Mouse (Mus musculus): ENCODE data around the gene Hist2h4.
"Not testable (repeated sequence)": the region's sequence is repeated elsewhere in the genome, so short reads cannot be mapped to it uniquely, and the experiment has no call there.

The Hist2h4 gene

DNA sequence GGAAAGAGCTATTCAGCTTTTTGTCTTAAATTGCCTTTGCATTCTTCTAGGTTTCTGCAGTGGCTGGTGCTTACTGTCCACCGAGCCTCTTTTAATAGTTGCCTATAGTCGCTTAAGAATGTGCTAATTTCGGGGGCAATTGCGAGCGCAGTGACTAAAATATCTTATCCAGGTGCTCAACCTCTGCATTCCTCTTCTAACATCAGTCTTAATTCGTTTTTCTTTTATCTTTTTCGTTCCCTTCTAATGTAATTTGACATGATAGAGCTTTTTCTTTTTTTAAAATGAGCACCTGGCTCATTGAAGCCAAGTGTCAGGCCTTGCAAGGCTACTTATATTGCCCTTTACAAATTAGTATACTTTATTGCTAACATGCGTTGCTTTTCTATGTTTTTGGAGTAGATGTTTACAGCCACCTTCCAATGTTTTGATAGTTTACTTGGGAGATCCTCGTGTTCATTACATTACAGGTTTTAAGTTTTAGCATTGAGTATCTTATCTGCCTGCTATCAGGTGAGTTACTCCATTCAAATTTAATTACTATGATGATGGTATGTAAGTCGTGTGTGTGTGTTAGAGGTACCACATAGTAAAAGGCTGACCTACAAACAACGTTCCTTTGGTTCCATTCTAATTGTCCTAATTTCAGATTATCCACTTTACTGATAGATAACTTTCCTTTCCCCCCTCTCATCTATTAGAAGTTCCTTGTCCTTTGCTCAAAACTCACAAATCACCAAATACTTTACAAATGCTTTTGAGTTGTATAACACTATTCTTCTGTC is 15.6 kb downstream of the Hist2h4 start:
- in situ Hi-C loops (cut with MboI; ENCODE audit: low sequenced_read_pairs), result no loop called here

DNA sequence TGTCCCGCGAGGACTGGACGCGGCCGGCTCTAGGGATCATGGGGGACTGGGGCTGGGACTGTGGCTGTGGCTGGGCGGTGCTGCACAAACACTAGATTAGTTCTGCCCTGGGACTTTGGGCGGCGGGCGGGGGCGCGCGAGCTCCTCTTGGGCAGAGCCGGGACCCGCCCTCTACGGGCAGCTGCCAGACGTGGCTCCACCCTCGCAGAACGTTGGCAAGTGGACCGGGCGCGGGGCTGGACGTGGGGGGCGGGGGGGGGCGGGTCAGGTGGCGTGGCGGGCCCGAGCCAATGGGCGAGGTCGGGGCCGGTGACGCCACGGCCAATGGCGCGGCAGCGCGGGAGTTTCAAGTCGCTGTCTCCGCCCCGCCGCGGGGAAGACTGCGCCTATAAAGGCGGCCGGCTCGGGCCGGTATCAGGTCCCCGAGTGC is 16.7 kb downstream of the Hist2h4 start, which contains the start of gene Hist2h3c1:
Hist2h3c1 (plus strand) TSS at position 259 of the 430 bp plus-strand sequence.
- in situ Hi-C loops (cut with MboI; ENCODE audit: low sequenced_read_pairs), result not testable (repeated sequence)

DNA sequence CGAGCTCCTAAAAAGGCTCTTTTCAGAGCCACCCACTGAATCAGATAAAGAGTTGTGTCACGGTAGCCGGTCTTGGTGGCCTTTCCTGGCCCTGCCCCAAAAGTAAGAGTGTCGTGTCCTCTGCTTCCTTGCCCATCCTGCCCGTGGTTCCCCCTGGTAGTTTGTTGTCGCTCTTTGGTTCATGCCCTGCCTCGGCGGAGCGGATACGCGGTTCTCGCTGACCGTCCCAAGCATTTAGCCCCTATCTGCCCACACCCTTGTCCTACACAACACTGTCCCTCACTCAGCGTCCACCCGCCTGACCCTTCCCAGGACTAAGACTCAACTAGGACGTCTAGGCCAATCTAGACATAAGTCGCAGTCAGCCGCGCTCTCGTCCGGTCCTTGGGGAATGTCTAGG is 17.1 kb downstream of the Hist2h4 start:
- in situ Hi-C loops (cut with MboI; ENCODE audit: low sequenced_read_pairs), result not testable (repeated sequence)

DNA sequence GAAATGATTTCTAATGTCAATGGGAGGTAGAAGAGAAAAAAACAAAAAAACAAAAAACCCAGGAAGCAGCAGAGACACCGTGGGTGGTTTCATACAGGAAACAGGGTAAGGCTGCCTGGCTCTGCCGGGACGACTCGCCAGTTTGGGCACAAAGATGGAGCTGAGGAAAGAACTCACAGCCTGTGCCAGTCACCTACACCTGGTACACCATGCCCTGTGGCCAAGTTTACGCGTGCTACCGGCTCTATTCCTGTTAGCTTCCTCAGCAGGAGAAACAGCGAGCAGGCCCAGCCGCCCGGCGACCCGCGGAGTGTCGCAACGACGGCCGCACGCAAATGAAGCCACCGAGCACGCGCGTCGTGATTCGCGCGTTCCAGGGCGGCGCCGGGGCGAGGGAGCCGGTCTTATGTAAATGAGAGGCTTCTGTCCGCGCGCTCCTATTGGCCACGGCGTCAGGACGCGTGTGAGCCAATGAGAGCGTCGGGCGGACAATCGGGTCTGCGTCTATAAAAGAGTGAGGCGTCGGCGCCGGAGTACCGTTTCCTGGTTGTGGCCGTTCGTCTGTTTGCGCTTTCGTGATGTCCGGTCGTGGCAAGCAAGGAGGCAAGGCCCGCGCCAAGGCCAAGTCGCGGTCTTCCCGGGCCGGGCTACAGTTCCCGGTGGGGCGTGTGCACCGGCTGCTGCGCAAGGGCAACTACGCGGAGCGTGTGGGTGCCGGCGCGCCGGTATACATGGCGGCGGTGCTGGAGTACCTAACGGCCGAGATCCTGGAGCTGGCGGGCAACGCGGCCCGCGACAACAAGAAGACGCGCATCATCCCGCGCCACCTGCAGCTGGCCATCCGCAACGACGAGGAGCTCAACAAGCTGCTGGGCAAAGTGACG is 17.9 kb downstream of the Hist2h4 start, which contains the start of gene Hist2h2aa1:
Hist2h2aa1 (plus strand) TSS at position 495 of the 884 bp plus-strand sequence.
- in situ Hi-C loops (cut with MboI; ENCODE audit: low sequenced_read_pairs), result not testable (repeated sequence)

DNA sequence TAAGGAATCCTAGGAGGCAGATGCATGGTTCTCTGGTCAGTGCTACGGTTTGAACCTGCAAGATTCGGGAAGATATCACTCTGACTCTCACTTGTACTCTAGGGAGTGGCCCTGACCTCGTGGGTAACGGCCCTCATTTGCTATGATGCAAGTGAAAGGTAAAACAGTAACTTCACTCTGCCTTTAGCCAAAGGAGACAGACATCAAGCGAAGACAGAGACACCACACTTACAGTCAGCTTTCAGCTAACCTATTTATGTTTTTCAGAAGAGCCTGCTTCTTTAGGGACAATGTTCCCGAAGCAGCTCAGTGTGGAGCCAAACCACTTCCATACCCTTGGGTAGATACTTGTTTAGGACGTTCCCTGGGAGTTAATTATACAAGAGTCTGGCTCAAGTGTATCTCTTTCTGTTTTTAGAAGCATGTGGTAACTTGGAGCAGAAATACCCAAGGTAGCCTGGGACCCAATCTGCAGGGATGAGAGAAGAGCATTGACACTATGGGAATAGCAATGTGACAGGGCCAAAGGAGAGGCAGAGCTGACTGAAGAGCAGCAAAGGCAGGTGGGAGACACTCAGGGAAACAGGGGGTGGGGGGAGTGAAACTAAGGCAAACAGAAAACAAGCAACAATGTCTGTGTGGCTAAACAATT is 19.1 kb downstream of the Hist2h4 start:
- in situ Hi-C loops (cut with MboI; ENCODE audit: low sequenced_read_pairs), result no loop called here

DNA sequence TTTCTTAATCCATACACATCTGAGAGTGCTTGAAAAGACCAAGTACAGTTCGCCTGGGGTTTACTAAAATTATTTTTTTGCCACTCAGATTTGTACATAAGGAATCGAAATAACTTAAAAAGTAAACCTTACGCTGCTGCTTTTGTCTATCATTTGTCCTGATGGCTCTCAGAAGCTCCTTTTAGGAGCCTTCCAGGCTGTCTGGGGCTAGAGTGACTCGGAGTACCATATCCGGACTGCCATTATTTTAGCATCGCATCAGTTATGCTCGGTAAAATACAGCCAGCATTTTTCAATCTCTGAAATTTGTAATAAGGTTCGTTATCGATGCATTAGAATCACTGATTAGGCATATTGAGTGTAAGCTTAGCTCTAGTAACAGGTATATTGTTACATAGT is 22.3 kb downstream of the Hist2h4 start:
- in situ Hi-C loops (cut with MboI; ENCODE audit: low sequenced_read_pairs), result no loop called here

DNA sequence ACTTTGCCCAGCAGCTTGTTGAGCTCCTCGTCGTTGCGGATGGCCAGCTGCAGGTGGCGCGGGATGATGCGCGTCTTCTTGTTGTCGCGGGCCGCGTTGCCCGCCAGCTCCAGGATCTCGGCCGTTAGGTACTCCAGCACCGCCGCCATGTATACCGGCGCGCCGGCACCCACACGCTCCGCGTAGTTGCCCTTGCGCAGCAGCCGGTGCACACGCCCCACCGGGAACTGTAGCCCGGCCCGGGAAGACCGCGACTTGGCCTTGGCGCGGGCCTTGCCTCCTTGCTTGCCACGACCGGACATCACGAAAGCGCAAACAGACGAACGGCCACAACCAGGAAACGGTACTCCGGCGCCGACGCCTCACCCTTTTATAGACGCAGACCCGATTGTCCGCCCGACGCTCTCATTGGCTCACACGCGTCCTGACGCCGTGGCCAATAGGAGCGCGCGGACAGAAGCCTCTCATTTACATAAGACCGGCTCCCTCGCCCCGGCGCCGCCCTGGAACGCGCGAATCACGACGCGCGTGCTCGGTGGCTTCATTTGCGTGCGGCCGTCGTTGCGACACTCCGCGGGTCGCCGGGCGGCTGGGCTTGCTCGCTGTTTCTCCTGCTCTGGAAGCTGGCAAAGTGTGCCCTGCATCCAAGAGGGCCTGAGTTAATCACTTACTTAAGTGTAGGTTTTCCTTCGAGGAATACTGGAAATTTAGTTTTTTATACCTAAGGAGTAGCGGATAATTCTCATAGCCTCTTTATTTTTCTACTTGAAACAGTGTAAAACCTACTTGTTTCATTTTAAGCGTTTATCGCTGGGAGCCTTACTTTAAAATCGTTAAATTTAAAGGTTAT is 22.9 kb downstream of the Hist2h4 start, which contains the start of gene Hist2h2aa2:
Hist2h2aa2 (minus strand) TSS at position 328 of the 850 bp plus-strand sequence.
- in situ Hi-C loops (cut with MboI; ENCODE audit: low sequenced_read_pairs), result not testable (repeated sequence)

DNA sequence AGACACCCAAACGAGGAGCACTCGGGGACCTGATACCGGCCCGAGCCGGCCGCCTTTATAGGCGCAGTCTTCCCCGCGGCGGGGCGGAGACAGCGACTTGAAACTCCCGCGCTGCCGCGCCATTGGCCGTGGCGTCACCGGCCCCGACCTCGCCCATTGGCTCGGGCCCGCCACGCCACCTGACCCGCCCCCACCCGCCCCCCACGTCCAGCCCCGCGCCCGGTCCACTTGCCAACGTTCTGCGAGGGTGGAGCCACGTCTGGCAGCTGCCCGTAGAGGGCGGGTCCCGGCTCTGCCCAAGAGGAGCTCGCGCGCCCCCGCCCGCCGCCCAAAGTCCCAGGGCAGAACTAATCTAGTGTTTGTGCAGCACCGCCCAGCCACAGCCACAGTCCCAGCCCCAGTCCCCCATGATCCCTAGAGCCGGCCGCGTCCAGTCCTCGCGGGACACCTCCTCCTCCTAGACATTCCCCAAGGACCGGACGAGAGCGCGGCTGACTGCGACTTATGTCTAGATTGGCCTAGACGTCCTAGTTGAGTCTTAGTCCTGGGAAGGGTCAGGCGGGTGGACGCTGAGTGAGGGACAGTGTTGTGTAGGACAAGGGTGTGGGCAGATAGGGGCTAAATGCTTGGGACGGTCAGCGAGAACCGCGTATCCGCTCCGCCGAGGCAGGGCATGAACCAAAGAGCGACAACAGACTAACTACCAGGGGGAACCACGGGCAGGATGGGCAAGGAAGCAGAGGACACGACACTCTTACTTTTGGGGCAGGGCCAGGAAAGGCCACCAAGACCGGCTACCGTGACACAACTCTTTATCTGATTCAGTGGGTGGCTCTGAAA is 23.9 kb downstream of the Hist2h4 start, which contains the start of gene Hist2h3c2:
Hist2h3c2 (minus strand) TSS at position 174 of the 840 bp plus-strand sequence.
- in situ Hi-C loops (cut with MboI; ENCODE audit: low sequenced_read_pairs), result not testable (repeated sequence)

DNA sequence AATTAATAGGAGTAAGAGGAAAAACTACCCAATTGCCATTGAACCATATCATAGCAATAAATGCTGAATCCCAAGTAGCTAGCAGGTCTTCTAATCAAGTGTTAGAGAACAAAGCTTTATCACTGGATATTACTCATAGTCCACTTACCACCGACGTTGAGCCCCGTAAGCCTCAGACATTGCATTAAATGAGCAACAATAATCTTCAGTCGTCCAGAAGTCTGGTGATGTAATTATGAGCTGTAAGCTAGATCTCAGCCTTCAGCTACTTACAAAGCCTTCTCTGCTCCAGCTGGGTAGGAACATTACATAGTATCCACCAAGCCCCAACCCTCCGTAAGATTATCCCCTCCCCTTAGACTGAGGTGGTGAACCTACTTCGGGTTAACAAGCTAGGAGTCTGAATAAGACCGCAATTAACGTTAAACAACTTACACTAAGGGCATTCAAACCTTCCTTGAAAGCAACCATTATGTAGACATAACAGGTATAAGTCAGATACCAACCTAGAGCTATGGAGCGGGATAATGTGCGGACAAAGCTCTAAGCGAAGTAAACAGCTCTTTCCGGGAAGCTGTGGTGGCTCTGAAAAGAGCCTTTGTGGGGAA is 25.1 kb downstream of the Hist2h4 start:
- in situ Hi-C loops (cut with MboI; ENCODE audit: low sequenced_read_pairs), result no loop called here

DNA sequence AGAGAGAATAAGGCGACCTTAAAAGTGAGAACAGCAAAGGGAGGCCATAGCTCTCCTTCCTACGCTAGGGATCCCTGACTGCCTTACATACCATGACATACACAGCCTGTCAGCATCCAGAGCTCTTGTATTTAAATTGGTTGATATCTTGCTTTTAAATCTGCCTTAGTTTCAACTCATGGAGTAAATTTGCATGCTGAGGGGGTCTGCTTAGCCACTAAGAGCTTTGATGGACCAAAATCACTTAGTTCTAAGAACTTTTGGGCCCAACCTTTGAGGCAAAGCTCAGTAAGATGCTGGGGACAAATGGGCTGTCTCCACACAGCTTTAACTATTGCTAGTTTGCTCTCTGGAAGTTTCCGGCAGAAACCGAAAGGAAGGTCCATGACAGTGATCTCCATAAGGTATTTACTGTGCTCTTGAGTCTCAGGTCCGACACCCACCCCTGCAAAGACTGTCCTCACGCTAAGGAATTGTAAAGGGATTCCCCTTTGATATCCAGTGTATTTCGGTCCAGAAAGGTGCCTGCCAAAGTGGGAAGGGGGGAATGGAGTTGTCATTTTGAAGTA is 25.7 kb downstream of the Hist2h4 start:
- in situ Hi-C loops (cut with MboI; ENCODE audit: low sequenced_read_pairs), result no loop called here

DNA sequence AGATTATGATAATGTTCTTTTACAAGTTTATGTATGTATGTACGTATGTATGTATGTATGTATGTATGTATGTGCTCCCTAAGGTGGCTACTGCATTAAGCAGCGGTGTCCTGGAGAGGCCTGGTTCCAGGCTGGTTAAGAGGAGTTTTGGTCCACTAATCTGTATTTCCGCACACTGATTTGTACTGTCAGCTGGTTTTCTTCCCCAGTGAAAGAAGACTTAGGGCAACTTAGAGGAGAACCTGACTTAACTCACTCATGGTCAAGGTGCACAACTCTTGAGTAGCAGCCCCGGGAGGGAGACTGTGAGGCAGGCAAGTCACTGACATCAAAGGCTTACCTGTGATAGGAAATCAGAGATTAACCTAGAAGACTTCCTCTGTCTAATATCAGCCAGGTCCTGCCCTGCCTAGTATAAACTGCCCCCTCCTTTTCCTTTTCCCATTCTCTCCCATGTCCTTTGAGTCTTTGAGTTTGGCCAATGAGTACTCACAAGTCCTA is 26.2 kb downstream of the Hist2h4 start:
- in situ Hi-C loops (cut with MboI; ENCODE audit: low sequenced_read_pairs), result no loop called here

DNA sequence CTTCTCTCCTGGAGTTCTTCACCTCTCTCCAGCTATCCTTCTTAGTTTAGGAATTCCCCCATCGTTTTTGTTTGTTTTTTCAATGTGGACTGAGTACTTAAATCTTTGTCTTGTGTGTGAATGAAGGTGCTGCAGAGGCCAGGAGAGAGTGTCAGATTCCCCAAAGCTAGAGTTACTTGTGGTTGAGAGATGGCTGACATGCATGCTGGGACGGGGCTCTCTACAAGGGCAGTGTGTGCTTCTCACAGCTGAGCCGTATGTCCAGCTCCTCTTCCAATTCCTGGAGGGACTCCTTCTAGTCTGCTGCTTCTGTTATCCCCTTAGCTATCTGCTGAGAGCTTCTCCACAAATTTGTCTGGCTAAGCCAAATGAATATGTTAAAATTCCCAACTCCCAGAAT is 27.3 kb downstream of the Hist2h4 start:
- in situ Hi-C loops (cut with MboI; ENCODE audit: low sequenced_read_pairs), result no loop called here

DNA sequence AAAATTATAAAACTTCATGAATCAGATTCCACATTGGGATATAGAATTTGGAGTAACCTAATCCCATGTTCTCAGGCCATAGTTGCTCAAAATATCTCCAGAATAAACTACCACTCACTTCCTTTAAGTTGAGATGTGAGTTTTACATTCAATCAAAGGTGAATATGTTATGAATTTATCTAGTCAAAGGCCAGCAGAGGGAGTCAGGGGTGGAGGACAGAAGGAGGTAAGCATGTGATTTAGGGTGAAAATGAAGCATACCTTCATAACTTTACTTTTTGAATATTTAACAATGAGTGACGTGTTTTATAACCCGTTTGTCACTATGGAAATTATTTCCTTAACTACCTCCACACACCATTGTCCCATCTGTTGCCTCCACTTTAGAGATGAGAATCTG is 28.2 kb downstream of the Hist2h4 start:
- in situ Hi-C loops (cut with MboI; ENCODE audit: low sequenced_read_pairs), result no loop called here

DNA sequence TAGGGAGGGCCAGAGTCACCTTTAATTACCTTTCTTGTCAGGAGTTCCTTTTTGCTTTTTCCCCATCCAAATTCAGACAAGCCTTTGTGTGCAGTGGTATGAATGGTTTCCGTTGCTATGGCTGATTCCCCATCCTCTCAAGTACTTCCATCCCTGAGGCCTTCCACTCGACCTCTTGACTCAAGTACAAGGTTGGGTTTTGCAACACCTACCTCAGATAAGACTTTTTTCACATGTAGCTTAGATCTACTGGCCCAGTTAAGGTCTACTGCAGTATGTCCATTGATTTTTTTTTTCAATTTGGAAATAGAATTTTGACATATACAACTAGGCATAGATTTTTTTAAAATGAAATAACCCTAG is 31.4 kb downstream of the Hist2h4 start:
- in situ Hi-C loops (cut with MboI; ENCODE audit: low sequenced_read_pairs), result no loop called here

DNA sequence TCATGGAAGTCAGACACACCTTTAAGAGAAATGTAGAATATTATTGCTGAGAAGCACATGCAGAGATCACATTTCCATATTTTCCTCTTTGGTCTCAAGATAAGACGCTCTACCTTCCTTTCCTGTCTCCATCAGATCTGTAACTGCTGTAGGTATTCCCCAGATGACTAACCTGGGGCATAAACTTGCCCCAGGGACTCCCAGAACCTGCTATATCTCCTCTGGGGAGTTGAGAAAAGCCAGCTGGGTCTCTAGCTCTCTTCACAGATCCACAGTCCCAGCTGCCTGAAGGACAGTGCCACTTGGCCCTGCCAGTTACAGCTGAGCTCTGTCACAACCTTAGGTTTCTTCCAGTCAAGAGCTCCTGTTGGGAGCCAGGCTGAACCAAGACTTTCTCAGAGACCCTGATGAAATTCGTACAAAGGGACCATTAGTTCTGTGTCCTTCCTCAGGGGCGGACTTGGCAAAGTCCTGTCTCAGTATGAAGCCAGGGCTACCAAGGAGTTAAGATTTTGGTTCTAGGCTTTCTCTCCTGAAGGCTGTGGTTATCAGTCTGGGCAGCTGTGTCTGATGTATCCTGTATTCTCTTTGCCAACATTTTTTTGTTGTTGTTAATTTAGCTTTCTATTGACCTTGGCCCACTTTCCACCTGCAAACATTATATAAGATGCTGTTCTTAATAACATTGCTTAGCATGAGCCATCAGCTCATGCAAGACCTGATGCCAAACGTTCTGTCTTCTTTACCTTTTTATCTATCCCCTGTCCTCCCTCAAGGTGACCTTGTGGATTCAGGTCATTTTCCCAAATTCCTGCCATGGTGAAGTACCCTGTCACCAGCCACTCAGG is 32.0 kb downstream of the Hist2h4 start:
- in situ Hi-C loops (cut with MboI; ENCODE audit: low sequenced_read_pairs), result no loop called here

DNA sequence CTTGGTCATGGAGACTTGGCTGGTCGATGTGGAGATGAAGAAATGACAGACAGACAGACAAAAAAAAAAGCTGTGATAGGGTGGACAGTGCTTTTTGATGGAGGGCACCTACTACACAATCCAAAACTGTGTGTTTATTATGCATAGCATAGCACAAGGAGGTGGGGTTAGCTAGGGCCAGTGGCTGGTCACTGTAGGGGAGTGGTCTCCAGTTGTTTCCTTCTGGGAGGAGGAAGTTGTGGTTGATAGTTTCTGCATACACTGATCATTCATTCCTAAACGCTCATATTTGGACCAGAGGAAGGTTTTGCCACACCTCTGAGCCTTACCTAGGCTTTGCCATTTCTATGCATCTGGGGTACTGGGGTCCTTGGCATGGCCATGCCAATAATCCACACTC is 32.7 kb downstream of the Hist2h4 start:
- in situ Hi-C loops (cut with MboI; ENCODE audit: low sequenced_read_pairs), result no loop called here

DNA sequence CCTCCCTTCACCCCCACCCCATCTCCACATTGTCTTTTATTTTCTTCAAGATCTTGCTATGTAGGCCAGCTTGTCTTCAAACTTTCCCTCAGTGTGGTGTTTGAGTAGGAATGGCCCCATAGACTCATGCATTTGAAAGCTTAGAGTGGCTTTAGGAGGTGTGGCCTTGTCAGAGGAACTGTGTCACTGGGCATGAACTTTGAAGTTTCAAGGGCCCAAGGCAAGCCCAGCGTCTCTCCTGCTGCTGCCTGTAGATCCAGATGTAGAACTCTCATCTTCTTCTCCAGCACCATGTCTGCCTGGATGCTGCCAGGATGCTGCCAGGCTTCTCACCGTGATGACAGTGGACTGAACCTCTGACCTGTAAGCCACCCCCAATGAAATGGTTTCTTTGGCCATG is 34.3 kb downstream of the Hist2h4 start:
- in situ Hi-C loops (cut with MboI; ENCODE audit: low sequenced_read_pairs), result no loop called here

All from CH12F3 (cell line).